Comparison of ENCODE assay signal across 34 mouse cellular contexts in the genomic region with DNA sequence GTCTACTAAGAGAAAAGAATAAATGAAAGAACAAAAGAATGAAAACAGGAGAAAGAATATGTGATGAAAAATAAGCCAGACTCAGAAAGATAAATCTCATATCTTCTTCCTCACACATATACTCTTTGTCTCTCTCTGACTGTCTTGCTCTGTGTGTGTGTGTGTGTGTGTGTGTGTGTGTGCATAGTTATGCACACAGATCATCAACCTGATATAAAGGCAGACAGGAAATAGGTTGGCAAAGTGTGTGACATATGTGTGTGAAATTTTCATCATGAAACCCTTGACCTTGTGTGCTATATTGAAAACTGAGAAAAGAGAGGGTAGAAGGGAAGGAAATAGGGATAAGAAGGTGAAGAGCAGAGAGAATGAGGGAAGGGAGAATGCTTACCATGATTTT.
"Had no signal": no experiment of that assay in that cellular context is flagged by ENCODE, and none has a peak within 500 bp of the region (broad histone marks: within the 10 kb centered on the region; RNA-seq: fewer than 3 reads in every experiment).

No protein-coding gene starts in this region.

- ATAC-seq: hindbrain, embryonic 16.5 days; hindbrain, postnatal 0 days; intestine, embryonic 15.5 days; intestine, embryonic 16.5 days; intestine, postnatal 0 days had no signal

- DNase-seq: heart, postnatal 10 days; heart, postnatal 14 days; heart, postnatal 36 days; heart, postnatal 4 days; kidney, adult 11 months; kidney, adult 18-20 months; kidney, adult 2 months; kidney, adult 8-10 months; kidney, adult 9 months; kidney, postnatal 10 days; kidney, postnatal 14 days; kidney, postnatal 25 days; kidney, postnatal 36 days; kidney, postnatal 4 days; layer of hippocampus, adult 9-11 months; layer of hippocampus, postnatal 36 days had no signal

- H3K4me3 ChIP-seq: heart, embryonic 10.5 days; heart, embryonic 12.5 days; heart, embryonic 13.5 days; heart, embryonic 15.5 days; hindbrain, embryonic 10.5 days; hindbrain, embryonic 12.5 days; hindbrain, embryonic 13.5 days; hindbrain, embryonic 15.5 days; intestine, embryonic 15.5 days; kidney, embryonic 15.5 days; layer of hippocampus, adult 2 months; left cerebral cortex, adult 2 months had no signal

- H3K27ac ChIP-seq: heart, embryonic 10.5 days; heart, embryonic 13.5 days; heart, embryonic 15.5 days; hindbrain, embryonic 10.5 days; hindbrain, embryonic 12.5 days; hindbrain, embryonic 13.5 days; hindbrain, embryonic 14.5 days; hindbrain, embryonic 15.5 days; hindbrain, postnatal 0 days; intestine, embryonic 15.5 days; kidney, embryonic 15.5 days; kidney, postnatal 0 days; layer of hippocampus, adult 2 months; left cerebral cortex, adult 2 months had no signal
